Mouse (Mus musculus) lung, embryonic 15.5 days (tissue): ENCODE measurements around the gene Nebl. TPM values are rescaled to one million over a fixed set of nuclear protein-coding genes. Genes with fewer than 3 reads are reported as not detected.
A peak's percentile ranks its signal among the peaks of the same experiment; 100 is the strongest.

ENCODE experiments used
- ATAC-seq: fragments of 200-750 bp; cut with Nextera tagmentation; 2 replicates; pipeline ENCODE4 v1.8.0; 2017; ENCODE audit warnings: moderate number of reproducible peaks, borderline replicate concordance; ENCODE audit not compliant: low FRiP score, low TSS enrichment; ENCODE audit errors: extremely low read depth
- H3K27ac ChIP-seq: fragments of 300-500 bp; sonication (generic); 2 replicates; pipeline ENCODE4 v1.5.1; 2015; ENCODE audit warnings: moderate library complexity, mild to moderate bottlenecking, inconsistent platforms
- H3K27me3 ChIP-seq: fragments of 300-500 bp; sonication (generic); 2 replicates; pipeline ENCODE4 v1.6.1; 2015; ENCODE audit warnings: inconsistent platforms
- H3K36me3 ChIP-seq: fragments of 300-500 bp; sonication (generic); 2 replicates; pipeline ENCODE4 v1.6.1; 2015; ENCODE audit warnings: inconsistent platforms
- H3K4me1 ChIP-seq: fragments of 300-500 bp; sonication (generic); 2 replicates; pipeline ENCODE4 v1.6.1; 2015; ENCODE audit warnings: inconsistent platforms
- H3K4me2 ChIP-seq: fragments of 300-500 bp; sonication (generic); 2 replicates; pipeline ENCODE4 v1.6.1; 2015; ENCODE audit warnings: inconsistent platforms, mild to moderate bottlenecking, moderate library complexity
- H3K4me3 ChIP-seq: fragments of 300-500 bp; sonication (generic); 2 replicates; pipeline ENCODE4 v1.5.1; 2015; ENCODE audit warnings: mild to moderate bottlenecking, inconsistent platforms
- H3K9ac ChIP-seq: fragments of 300-500 bp; sonication (generic); 2 replicates; pipeline ENCODE4 v1.6.1; 2015; ENCODE audit warnings: inconsistent platforms
- H3K9me3 ChIP-seq: fragments of 300-500 bp; sonication (generic); 2 replicates; pipeline ENCODE4 v1.6.1; 2016; ENCODE audit warnings: inconsistent platforms
- WGBS: fragments of 180-500 bp; shearing (Covaris S2); methylation state at CpG from one replicate; pipeline ENCODE4 v1.1.7; 2015; 5-methylcytosine and 5-hydroxymethylcytosine counted together
- polyA plus RNA-seq: library from polyadenylated mRNA; unstranded; fragments of >200 nt; fragmentation: Nextera tagmentation; extraction: Ambion mirVana; gene quantifications from 2 replicates; pipeline ENCODE4 v1.2.1, GENCODE M21; 2015

Gene Nebl
- polyA plus RNA-seq, 1 experiment from 2014 or later: 44.9 TPM

- ATAC-seq: no peak
- 86% methylated on average over 3 of the region's 3 CpGs for WGBS
- Histone ChIP-seq H3K27me3 (no peaks in the 10 kb centered on the region), H3K9ac (no peak overlapping the region), H3K9me3 (no peaks in the 10 kb centered on the region), H3K4me3 (no peak overlapping the region), H3K36me3 (no peaks in the 10 kb centered on the region), H3K27ac (no peak overlapping the region), H3K4me2 (no peak overlapping the region), H3K4me1 (no peaks in the 10 kb centered on the region)
These were observed 230.2 kb downstream of the Nebl start for GRCm38 (mm10) chr2:17501075-17501474.

GRCm38 (mm10) chr2:17465517-17466174, 265.6 kb downstream of the Nebl start:
- WGBS: 33% methylated on average over 6 of the region's 6 CpGs
- ATAC-seq: peak; percentile 52; the same call in 1 of the 2 replicates
- no peak overlapping the region for H3K4me3 ChIP-seq
- no peaks in the 10 kb centered on the region for H3K9me3 ChIP-seq
- no peak overlapping the region for H3K4me2 ChIP-seq
- peaks cover 8% of the 10 kb centered on the region; the same call in 1 of the 2 replicates for H3K4me1 ChIP-seq
- no peaks in the 10 kb centered on the region for H3K27me3 ChIP-seq
- no peaks in the 10 kb centered on the region for H3K36me3 ChIP-seq
- H3K9ac ChIP-seq: no peak overlapping the region
- H3K27ac ChIP-seq: 0 out of 2 replicates have a peak overlapping the region, but pooled peaks have one; percentile 51

GRCm38 (mm10) chr2:17460434-17460833, 270.8 kb downstream of the Nebl start:
- no peak overlapping the region for H3K4me2 ChIP-seq
- no peak for ATAC-seq
- no peak overlapping the region for H3K4me3 ChIP-seq

GRCm38 (mm10) chr2:17453676-17454075, 277.6 kb downstream of the Nebl start:
- Histone ChIP-seq H3K4me3 (no peak overlapping the region), H3K9ac (no peak overlapping the region), H3K9me3 (no peaks in the 10 kb centered on the region), H3K27ac (no peak overlapping the region), H3K4me1 (no peaks in the 10 kb centered on the region), H3K27me3 (no peaks in the 10 kb centered on the region), H3K36me3 (no peaks in the 10 kb centered on the region), H3K4me2 (no peak overlapping the region)
- ATAC-seq: no peak

More at GRCm38 (mm10) chr2:17460434-17460833, 270.8 kb downstream of the Nebl start:
- H3K36me3 ChIP-seq: no peaks in the 10 kb centered on the region
- H3K27ac ChIP-seq: no peak overlapping the region
- WGBS: 64% methylated on average over 2 of the region's 2 CpGs
- peaks cover 3% of the 10 kb centered on the region; the same call in 1 of the 2 replicates for H3K4me1 ChIP-seq
- no peaks in the 10 kb centered on the region for H3K27me3 ChIP-seq
- no peak overlapping the region for H3K9ac ChIP-seq
- no peaks in the 10 kb centered on the region for H3K9me3 ChIP-seq

GRCm38 (mm10) chr2:17448341-17448740, 282.9 kb downstream of the Nebl start:
- no peaks in the 10 kb centered on the region for H3K36me3 ChIP-seq
- H3K27ac ChIP-seq: no peak overlapping the region
- H3K9me3 ChIP-seq: no peaks in the 10 kb centered on the region
- no peaks in the 10 kb centered on the region for H3K27me3 ChIP-seq
- H3K4me3 ChIP-seq: no peak overlapping the region
- no peak overlapping the region for H3K4me2 ChIP-seq
- ATAC-seq: peak; percentile 65; the same call in 1 of the 2 replicates
- no peak overlapping the region for H3K9ac ChIP-seq
- no peaks in the 10 kb centered on the region for H3K4me1 ChIP-seq

- H3K4me1 ChIP-seq: no peaks in the 10 kb centered on the region
- no peak overlapping the region for H3K27ac ChIP-seq
- 30% methylated on average over 7 of the region's 7 CpGs for whole genome bisulfite sequencing
- H3K9ac ChIP-seq: no peak overlapping the region
- H3K4me2 ChIP-seq: no peak overlapping the region
- H3K4me3 ChIP-seq: no peak overlapping the region
- no peaks in the 10 kb centered on the region for H3K36me3 ChIP-seq
- H3K27me3 ChIP-seq: no peaks in the 10 kb centered on the region
- no peak for ATAC-seq
- H3K9me3 ChIP-seq: no peaks in the 10 kb centered on the region
These were observed 287.7 kb downstream of the Nebl start for GRCm38 (mm10) chr2:17443581-17443980.

- Histone ChIP-seq H3K9ac (no peak overlapping the region), H3K4me1 (no peaks in the 10 kb centered on the region), H3K9me3 (no peaks in the 10 kb centered on the region), H3K27me3 (no peaks in the 10 kb centered on the region), H3K27ac (no peak overlapping the region), H3K4me2 (no peak overlapping the region), H3K36me3 (no peaks in the 10 kb centered on the region), H3K4me3 (no peak overlapping the region)
- no peak for ATAC-seq
- WGBS: 91% methylated on average over 1 of the region's 1 CpGs
These were observed 292.9 kb downstream of the Nebl start for GRCm38 (mm10) chr2:17438317-17438716.

- H3K27me3 ChIP-seq: no peaks in the 10 kb centered on the region
- ATAC-seq: no peak
- no peak overlapping the region for H3K9ac ChIP-seq
- no peak overlapping the region for H3K4me3 ChIP-seq
- no peak overlapping the region for H3K4me2 ChIP-seq
- no peaks in the 10 kb centered on the region for H3K4me1 ChIP-seq
- 84% methylated on average over 10 of the region's 10 CpGs for WGBS
- no peak overlapping the region for H3K27ac ChIP-seq
- no peaks in the 10 kb centered on the region for H3K9me3 ChIP-seq
- H3K36me3 ChIP-seq: no peaks in the 10 kb centered on the region
These were observed 294.4 kb downstream of the Nebl start for GRCm38 (mm10) chr2:17436739-17437440.

- Histone ChIP-seq H3K27me3 (no peaks in the 10 kb centered on the region), H3K4me1 (no peaks in the 10 kb centered on the region), H3K4me2 (no peak overlapping the region), H3K4me3 (no peak overlapping the region), H3K9ac (no peak overlapping the region), H3K27ac (no peak overlapping the region), H3K36me3 (no peaks in the 10 kb centered on the region), H3K9me3 (no peaks in the 10 kb centered on the region)
- ATAC-seq: no peak
- WGBS: 71% methylated on average over 4 of the region's 4 CpGs
These were observed 296.0 kb downstream of the Nebl start for GRCm38 (mm10) chr2:17435217-17435616.

GRCm38 (mm10) chr2:17429028-17429427, 302.2 kb downstream of the Nebl start:
- Histone ChIP-seq H3K4me2 (no peak overlapping the region), H3K27ac (no peak overlapping the region), H3K9ac (no peak overlapping the region), H3K36me3 (no peaks in the 10 kb centered on the region), H3K9me3 (no peaks in the 10 kb centered on the region), H3K4me1 (no peaks in the 10 kb centered on the region), H3K4me3 (no peak overlapping the region), H3K27me3 (no peaks in the 10 kb centered on the region)
- ATAC-seq: no peak
- WGBS: 75% methylated on average over 4 of the region's 4 CpGs

- H3K4me2 ChIP-seq: no peak overlapping the region
- no peaks in the 10 kb centered on the region for H3K27me3 ChIP-seq
- H3K4me3 ChIP-seq: no peak overlapping the region
- 80% methylated on average over 4 of the region's 4 CpGs for WGBS
- no peak overlapping the region for H3K9ac ChIP-seq
- ATAC-seq: no peak
- no peak overlapping the region for H3K27ac ChIP-seq
- no peaks in the 10 kb centered on the region for H3K36me3 ChIP-seq
- H3K4me1 ChIP-seq: no peaks in the 10 kb centered on the region
- no peaks in the 10 kb centered on the region for H3K9me3 ChIP-seq
These were observed 303.1 kb downstream of the Nebl start for GRCm38 (mm10) chr2:17428156-17428555.

GRCm38 (mm10) chr2:17422967-17423366, 308.3 kb downstream of the Nebl start:
- Histone ChIP-seq H3K36me3 (no peaks in the 10 kb centered on the region), H3K4me1 (no peaks in the 10 kb centered on the region), H3K9ac (no peak overlapping the region), H3K4me2 (no peak overlapping the region), H3K4me3 (no peak overlapping the region), H3K27me3 (no peaks in the 10 kb centered on the region), H3K9me3 (no peaks in the 10 kb centered on the region), H3K27ac (no peak overlapping the region)
- no peak for ATAC-seq
- WGBS: 4% methylated on average over 1 of the region's 1 CpGs
